Mouse (Mus musculus) heart, embryonic 14.5 days (tissue): Measurements from ENCODE around the gene Tgfbr3. TPM values are rescaled to one million over a fixed set of nuclear protein-coding genes. Genes with fewer than 3 reads are reported as not detected.

Experiments
- ATAC-seq: fragments of 200-750 bp; cut with Nextera tagmentation; 2 replicates; pipeline ENCODE4 v1.8.0; 2017; ENCODE audit warnings: low read depth, moderate TSS enrichment; ENCODE audit not compliant: insufficient number of reproducible peaks, insufficient read depth, low FRiP score
- H3K27ac ChIP-seq, 2 experiments: fragments of 200-500 bp in 1 of 2; fragments of 300-500 bp in 1 of 2; sonication (generic) in 1 of 2; replicated peaks in 1 of 2; 2 replicates each; pipeline ENCODE4 v1.5.1; 2012 to 2014; ENCODE audit warnings: low read depth in 2 of 2, low read length in 2 of 2, control low read depth in 1 of 2, mild to moderate bottlenecking in 1 of 2, mixed read lengths in 1 of 2; ENCODE audit not compliant: control insufficient read depth in 1 of 2, insufficient read depth in 1 of 2
- H3K27me3 ChIP-seq: fragments of 300-500 bp; sonication (generic); 2 replicates; pipeline ENCODE4 v1.6.1; 2014; ENCODE audit warnings: mild to moderate bottlenecking, low read length, control low read depth; ENCODE audit not compliant: control insufficient read depth, insufficient read depth
- H3K36me3 ChIP-seq: fragments of 300-500 bp; sonication (generic); 2 replicates; pipeline ENCODE4 v1.6.1; 2014; ENCODE audit warnings: mild to moderate bottlenecking, control low read depth, low read length, mixed read lengths; ENCODE audit not compliant: control insufficient read depth, insufficient read depth
- H3K4me1 ChIP-seq, 2 experiments: fragments of 200-500 bp in 1 of 2; fragments of 300-500 bp in 1 of 2; sonication (generic) in 1 of 2; 2 replicates each; pipeline ENCODE4 v1.6.1; 2012 to 2014; ENCODE audit warnings: low read length in 2 of 2, control low read depth in 1 of 2, mixed read lengths in 1 of 2; ENCODE audit not compliant: control insufficient read depth in 2 of 2, insufficient read depth in 2 of 2
- H3K4me2 ChIP-seq: fragments of 300-500 bp; sonication (generic); 2 replicates; pipeline ENCODE4 v1.6.1; 2014; ENCODE audit warnings: mild to moderate bottlenecking, low read length
- H3K4me3 ChIP-seq, 2 experiments: fragments of 200-500 bp in 1 of 2; fragments of 300-500 bp in 1 of 2; sonication (generic) in 1 of 2; 2 replicates each; pipeline ENCODE4 v1.5.1; 2012 to 2014; ENCODE audit warnings: low read length in 2 of 2, mild to moderate bottlenecking in 2 of 2, control low read depth in 1 of 2, low read depth in 1 of 2, moderate library complexity in 1 of 2; ENCODE audit not compliant: control insufficient read depth in 1 of 2, insufficient read depth in 1 of 2
- H3K9ac ChIP-seq: fragments of 300-500 bp; sonication (generic); 2 replicates; pipeline ENCODE4 v1.6.1; 2014; ENCODE audit warnings: mild to moderate bottlenecking, low read length
- H3K9me3 ChIP-seq: fragments of 300-500 bp; sonication (generic); 2 replicates; pipeline ENCODE4 v1.6.1; 2016; ENCODE audit warnings: low read length, control low read depth; ENCODE audit not compliant: control insufficient read depth
- WGBS: fragments of 180-500 bp; shearing (Covaris S2); extraction: QIAGEN DNeasy Blood & Tissue Kit; methylation state at CpG from one replicate; pipeline ENCODE4 v1.1.7; 2014; 5-methylcytosine and 5-hydroxymethylcytosine counted together
- polyA plus RNA-seq: library from polyadenylated mRNA; unstranded; fragments of >200 nt; fragmentation: Nextera tagmentation; extraction: Ambion mirVana; gene quantifications from 2 replicates; pipeline ENCODE4 v1.2.1, GENCODE M21; 2014

The Tgfbr3 gene
- polyA plus RNA-seq, 1 experiment from 2014 or later = 24.1 TPM

- no peaks in the 10 kb centered on the region for H3K27me3 ChIP-seq
- no peak overlapping the region for H3K4me2 ChIP-seq
- H3K9me3 ChIP-seq = no peaks in the 10 kb centered on the region
- ATAC-seq = no peak
- peaks cover 22% of the 10 kb centered on the region for H3K36me3 ChIP-seq
- no peak overlapping the region for H3K9ac ChIP-seq
- 76% methylated on average over 6 of the region's 6 CpGs for WGBS
- no peak overlapping the region for H3K27ac ChIP-seq
- H3K4me1 ChIP-seq = peaks cover 6 to 7% of the 10 kb centered on the region in 2 experiments
- H3K4me3 ChIP-seq = no peak overlapping the region
Measured at GRCm38 (mm10) chr5:107261930-107262329, 27.5 kb downstream of the Tgfbr3 start.

GRCm38 (mm10) chr5:107260708-107261495 is 28.5 kb downstream of the Tgfbr3 start:
- Histone ChIP-seq H3K9me3 (no peaks in the 10 kb centered on the region), H3K4me1 (peaks cover 6 to 7% of the 10 kb centered on the region in 2 experiments; a peak in 3 of 4 replicates), H3K4me2 (no peak overlapping the region), H3K9ac (no peak overlapping the region), H3K36me3 (peaks cover 19% of the 10 kb centered on the region), H3K27me3 (no peaks in the 10 kb centered on the region), H3K27ac (no peak overlapping the region), H3K4me3 (no peak overlapping the region)
- no peak for ATAC-seq
- 68% methylated on average over 10 of the region's 10 CpGs for WGBS

GRCm38 (mm10) chr5:107259487-107260040 is 29.9 kb downstream of the Tgfbr3 start:
- no peak overlapping the region for H3K27ac ChIP-seq
- H3K4me2 ChIP-seq = no peak overlapping the region
- ATAC-seq = no peak
- H3K4me1 ChIP-seq = peaks cover 6 to 7% of the 10 kb centered on the region in 2 experiments; a peak in 3 of 4 replicates
- H3K36me3 ChIP-seq = peaks cover 10% of the 10 kb centered on the region
- H3K27me3 ChIP-seq = no peaks in the 10 kb centered on the region
- 70% methylated on average over 4 of the region's 4 CpGs for WGBS
- no peak overlapping the region for H3K4me3 ChIP-seq
- no peak overlapping the region for H3K9ac ChIP-seq
- no peaks in the 10 kb centered on the region for H3K9me3 ChIP-seq

GRCm38 (mm10) chr5:107253395-107253794 is 36.0 kb downstream of the Tgfbr3 start:
- WGBS = 84% methylated on average over 3 of the region's 3 CpGs
- H3K9ac ChIP-seq = no peak overlapping the region
- H3K4me1 ChIP-seq = peaks cover 16 to 35% of the 10 kb centered on the region in 2 experiments
- H3K36me3 ChIP-seq = peaks cover 6% of the 10 kb centered on the region; the same call in 1 of the 2 replicates
- no peak overlapping the region for H3K27ac ChIP-seq
- no peak overlapping the region for H3K4me3 ChIP-seq
- no peak for ATAC-seq
- H3K9me3 ChIP-seq = no peaks in the 10 kb centered on the region
- no peaks in the 10 kb centered on the region for H3K27me3 ChIP-seq
- H3K4me2 ChIP-seq = no peak overlapping the region

GRCm38 (mm10) chr5:107252435-107252834 is 37.0 kb downstream of the Tgfbr3 start:
- no peak for ATAC-seq
- Histone ChIP-seq H3K9ac (no peak overlapping the region), H3K36me3 (peaks cover 6% of the 10 kb centered on the region; the same call in 1 of the 2 replicates), H3K9me3 (no peaks in the 10 kb centered on the region), H3K4me2 (no peak overlapping the region), H3K4me1 (peaks cover 16 to 35% of the 10 kb centered on the region in 2 experiments), H3K27ac (peak overlapping the region; percentile 73 to 87), H3K27me3 (no peaks in the 10 kb centered on the region), H3K4me3 (no peak overlapping the region)
- WGBS = 17% methylated on average over 1 of the region's 1 CpGs

- no peaks in the 10 kb centered on the region for H3K9me3 ChIP-seq
- 11% methylated on average over 3 of the region's 3 CpGs for WGBS
- H3K4me2 ChIP-seq = peak overlapping the region; percentile 48; the same call in 1 of the 2 replicates
- no peak overlapping the region for H3K4me3 ChIP-seq
- no peaks in the 10 kb centered on the region for H3K27me3 ChIP-seq
- peaks cover 6% of the 10 kb centered on the region; the same call in 1 of the 2 replicates for H3K36me3 ChIP-seq
- H3K27ac ChIP-seq = peak overlapping the region; percentile 73 to 87
- H3K9ac ChIP-seq = peak overlapping the region; percentile 47
- H3K4me1 ChIP-seq = peaks cover 16 to 35% of the 10 kb centered on the region in 2 experiments
- ATAC-seq = peak; percentile 41
Measured at GRCm38 (mm10) chr5:107251751-107252305, 37.6 kb downstream of the Tgfbr3 start.

GRCm38 (mm10) chr5:107250548-107251272 is 38.7 kb downstream of the Tgfbr3 start:
- peaks cover 16 to 35% of the 10 kb centered on the region in 2 experiments for H3K4me1 ChIP-seq
- H3K4me2 ChIP-seq = peak overlapping the region; percentile 48
- H3K9ac ChIP-seq = peak overlapping the region; percentile 48; the same call in 1 of the 2 replicates
- H3K36me3 ChIP-seq = peaks cover 6% of the 10 kb centered on the region; the same call in 1 of the 2 replicates
- 25% methylated on average over 19 of the region's 19 CpGs for WGBS
- no peaks in the 10 kb centered on the region for H3K27me3 ChIP-seq
- H3K27ac ChIP-seq = peak overlapping the region; percentile 73 to 87
- peak overlapping the region in 1 of 2 experiments; percentile 2; a peak in 1 of 4 replicates for H3K4me3 ChIP-seq
- no peak for ATAC-seq
- H3K9me3 ChIP-seq = no peaks in the 10 kb centered on the region
